Mouse (Mus musculus): ENCODE data around the gene Mmp11.
A peak's percentile ranks its signal among the peaks of the same experiment; 100 is the strongest.
"Not testable (repeated sequence)": the region's sequence is repeated elsewhere in the genome, so short reads cannot be mapped to it uniquely, and the experiment has no call there.

The Mmp11 gene

DNA sequence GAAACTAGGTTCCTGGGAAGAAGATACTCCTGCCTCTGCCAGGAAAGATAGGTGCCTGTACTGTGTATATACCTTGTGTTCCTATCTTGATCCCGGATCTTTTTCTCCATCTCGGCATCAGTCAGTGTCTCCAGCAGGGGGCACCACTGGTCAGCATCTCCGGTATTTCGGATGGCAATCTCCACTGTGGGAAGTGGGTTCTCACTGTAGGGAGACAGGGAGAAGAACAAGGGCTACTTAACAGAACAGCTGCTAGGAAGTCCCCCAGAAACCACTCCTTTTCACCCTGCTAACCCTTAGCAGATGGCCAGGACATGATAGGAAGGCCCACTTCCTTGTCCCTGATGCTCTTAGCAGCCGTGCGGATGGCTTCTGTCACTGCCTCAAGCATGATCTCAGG lies 38.9 kb downstream of the Mmp11 start:
- peak; percentile 66 for DNase-seq (ENCODE audit: low read depth, low spot score)

DNA sequence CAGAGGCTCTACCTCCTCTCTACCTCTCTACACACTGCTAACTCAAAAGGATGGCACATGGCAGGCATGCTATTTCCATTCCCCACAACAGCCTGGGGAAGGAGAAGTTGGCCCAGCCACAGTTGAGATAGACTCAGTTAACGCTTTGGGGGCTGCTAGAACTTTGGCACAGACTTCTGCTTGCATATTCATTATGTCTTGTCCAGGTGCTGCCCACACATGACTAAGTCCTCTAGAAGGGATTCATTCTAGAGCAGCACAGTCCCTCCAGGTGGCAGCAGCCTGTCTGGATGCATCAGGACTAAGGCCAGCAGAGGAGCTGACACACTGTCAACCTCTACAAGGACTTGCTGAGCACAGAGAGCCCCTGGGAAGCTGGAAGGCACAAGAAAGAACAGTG lies 40.1 kb downstream of the Mmp11 start:
- no peak for DNase-seq (ENCODE audit: low read depth, low spot score)

DNA sequence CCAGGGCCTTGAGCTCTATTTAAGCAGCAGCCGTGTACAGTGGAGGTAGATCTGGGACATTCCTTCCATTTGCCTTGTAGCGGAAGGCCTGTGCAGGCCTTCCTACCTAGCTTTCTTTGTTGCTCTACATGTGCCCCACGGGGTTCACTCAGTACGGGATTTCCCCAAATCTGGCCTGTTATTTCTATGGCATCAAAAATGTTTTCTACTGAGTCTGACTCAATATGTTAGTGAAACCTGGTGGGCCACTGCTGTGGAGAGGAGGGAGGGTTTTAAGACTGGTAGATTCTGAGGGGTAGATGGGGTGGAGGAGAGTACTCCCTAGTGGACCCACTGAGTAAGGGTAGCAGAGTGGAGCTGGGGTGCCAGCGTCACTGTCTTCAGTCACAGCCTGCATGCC lies 40.6 kb downstream of the Mmp11 start:
- no peak for DNase-seq (ENCODE audit: low read depth, low spot score)

DNA sequence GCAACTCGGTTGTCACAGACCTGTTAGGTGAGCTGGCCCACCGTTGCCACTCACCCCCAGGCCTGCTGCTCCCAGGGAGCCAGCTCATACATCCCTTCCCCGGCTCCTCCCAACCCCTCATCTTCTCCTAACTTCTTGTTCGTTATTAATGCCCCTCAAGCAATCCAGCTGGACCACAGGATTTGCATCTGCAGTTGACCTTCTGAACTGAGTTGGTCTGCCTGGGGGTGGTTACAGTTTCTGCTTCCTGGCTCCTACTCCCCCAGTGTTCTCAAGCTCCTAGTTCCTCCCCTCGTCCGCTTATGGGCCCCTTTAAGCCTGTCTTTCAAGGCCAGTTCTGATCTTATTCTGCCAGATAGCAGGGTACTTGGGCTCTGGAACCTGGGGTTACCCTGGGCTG lies 41.7 kb downstream of the Mmp11 start:
- no peak for DNase-seq (ENCODE audit: low read depth, low spot score)

DNA sequence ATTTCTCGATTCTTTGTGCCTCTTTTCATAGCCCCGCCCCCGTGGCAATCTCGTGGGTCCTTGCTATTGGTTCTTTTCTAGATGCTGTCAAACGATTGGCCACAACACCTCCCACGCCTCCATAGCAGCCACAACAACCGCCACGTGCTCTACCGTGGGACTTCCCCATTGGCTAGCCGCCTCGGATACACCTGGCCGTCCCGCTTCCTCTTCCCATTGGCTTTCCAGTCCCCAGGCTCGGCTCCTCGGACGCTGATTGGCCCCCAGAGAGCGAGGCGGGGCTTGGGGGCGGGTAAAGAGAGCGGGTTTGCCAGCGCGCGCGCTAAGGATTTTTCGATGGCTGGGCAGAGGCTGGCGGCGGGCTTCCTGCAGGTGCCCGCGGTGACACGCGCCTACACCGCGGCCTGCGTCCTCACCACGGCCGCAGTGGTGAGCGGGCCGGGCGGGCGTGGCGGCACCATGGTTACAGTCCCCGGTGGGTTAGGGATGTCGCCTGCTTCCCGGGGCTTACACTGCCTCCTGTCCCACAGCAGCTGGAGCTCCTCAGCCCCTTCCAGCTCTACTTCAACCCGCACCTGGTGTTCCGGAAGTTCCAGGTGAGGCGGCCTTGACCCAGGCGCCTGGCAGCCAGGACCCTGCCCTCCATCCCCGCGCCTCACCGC lies 43.1 kb downstream of the Mmp11 start, which contains the start of gene Derl3:
Gene Derl3, plus strand, starts transcription at position 325 of the 662 bp plus-strand sequence.
- peak; percentile 97 for DNase-seq (ENCODE audit: low read depth, low spot score)

DNA sequence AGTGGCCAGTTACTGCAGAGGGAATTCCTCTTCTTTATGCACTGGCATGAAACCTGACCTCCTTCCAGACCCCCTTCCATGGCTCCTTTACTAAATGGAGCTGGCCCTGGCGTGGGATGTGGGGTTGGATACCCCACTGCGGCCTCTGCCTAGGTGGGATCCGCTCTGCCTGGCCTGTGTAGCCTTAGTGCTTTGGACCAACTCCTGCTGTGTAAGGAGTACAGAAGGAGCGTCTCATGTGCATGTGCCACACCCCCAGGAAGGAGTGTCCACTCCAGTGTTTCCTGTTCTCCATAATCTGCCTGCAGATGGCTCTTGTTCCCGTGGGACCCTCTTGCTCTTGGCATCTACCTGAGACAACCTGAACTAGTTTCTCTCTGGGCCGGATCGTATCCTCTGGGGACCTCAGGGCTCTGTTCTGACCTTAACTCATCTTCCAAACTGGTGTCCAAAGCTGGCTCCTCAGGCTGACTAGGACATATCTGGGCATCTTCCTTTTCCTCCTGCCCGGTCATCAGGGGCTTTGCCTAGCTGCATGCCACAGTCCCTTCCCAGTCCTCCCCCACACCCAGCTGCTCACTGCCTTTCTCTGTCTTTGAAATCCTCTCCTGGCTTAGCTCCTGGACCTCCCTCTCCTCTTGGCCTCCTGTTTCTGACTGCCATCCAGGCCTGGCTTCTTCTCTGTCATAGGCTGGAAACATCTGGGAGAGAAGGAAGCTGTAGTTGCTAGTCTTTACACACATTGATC lies 46.7 kb downstream of the Mmp11 start:
- no peak for DNase-seq (ENCODE audit: low read depth, low spot score)

DNA sequence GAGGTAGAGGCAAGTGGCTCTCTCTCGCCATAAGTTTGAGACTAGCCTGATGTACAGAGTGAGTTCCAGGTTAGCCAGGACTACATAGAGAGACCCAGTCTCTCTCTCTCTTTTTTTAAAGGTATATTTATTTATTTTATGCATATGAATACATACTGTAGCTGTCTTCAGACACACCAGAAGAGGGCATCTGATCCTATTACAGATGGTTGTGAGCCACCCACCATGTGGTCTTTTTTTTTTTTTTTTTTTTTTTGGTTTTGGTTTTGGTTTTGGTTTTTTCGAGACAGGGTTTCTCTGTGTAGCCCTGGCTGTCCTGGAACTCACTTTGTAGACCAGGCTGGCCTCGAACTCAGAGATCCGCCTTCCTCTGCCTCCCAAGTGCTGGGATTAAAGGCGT lies 48.8 kb downstream of the Mmp11 start:
- DNase-seq (ENCODE audit: low read depth, low spot score): not testable (repeated sequence)

DNA sequence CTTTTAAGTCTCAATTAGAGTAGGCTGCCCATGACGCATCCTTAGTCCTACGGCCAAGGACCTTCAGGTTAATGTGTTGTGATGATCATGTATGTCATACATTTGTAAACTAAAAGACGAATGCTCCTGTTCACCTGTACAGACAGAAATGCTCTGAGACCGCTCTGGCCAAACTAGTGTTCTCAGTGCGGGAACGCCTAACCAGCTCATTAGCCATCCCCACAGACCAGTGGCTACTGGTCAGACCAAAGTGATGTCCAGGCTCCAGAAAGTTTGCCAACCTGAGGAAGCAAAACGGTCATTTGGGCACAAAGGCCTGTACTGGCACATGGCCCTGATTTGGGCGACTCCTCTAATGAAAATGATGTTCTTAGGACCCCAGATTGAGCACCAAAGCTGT lies 51.6 kb downstream of the Mmp11 start:
- DNase-seq (ENCODE audit: low read depth, low spot score): no peak

DNA sequence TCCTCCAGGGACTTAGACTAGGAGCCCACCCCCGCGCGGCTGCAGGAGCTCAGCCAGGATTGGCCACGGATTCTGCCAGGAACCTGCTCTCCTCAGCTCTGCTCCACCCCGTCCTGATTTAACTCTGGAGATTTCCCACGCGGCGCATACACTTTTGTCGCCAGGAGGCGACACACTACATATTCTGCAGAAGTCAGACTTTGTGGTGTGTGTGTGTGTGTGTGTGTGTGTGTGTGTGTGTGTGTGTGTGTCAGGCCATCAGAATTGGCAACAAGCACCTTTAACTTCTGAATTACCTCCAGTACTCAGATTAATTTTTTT lies 53.1 kb downstream of the Mmp11 start:
- peak; percentile 80 for DNase-seq (ENCODE audit: low read depth, low spot score)

DNA sequence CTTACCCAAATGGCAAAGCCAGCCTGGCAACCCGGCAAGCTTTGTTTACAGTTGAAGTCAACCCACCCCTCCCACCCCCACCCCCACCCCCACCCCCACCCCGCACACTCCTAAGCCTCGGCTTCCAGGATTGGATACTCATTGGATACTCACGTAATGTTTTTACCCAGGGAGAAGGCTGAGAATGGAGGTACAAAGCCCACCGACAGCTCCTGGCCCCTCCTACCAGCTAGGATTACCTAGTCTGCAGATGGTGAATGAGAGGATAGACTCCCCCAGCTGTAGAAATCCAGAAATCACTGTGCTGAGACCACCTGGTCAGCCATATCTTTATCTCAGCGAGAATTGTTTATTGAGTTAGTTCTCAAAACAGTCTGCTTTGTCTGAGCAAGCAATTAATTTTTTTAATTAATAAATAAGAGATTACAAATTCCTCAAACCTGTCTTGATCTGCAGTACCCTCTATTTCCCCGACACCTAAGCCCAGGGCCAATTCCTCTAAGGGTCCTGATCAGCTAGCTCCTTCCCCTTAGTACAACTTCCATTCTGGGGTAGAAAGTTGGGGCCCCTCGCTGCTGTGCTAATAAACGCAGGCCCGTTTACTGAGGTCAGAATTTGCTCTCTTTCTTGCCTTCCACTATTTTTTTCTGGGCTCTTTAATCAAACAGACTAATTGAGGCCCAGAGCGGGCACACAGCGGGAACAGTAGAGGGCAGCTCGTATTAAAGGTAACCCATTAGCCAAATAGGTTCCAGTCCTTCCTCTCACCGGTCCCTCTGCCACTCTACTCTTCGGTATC lies 53.7 kb downstream of the Mmp11 start:
- peak; percentile 40 for DNase-seq (ENCODE audit: low read depth, low spot score)

DNA sequence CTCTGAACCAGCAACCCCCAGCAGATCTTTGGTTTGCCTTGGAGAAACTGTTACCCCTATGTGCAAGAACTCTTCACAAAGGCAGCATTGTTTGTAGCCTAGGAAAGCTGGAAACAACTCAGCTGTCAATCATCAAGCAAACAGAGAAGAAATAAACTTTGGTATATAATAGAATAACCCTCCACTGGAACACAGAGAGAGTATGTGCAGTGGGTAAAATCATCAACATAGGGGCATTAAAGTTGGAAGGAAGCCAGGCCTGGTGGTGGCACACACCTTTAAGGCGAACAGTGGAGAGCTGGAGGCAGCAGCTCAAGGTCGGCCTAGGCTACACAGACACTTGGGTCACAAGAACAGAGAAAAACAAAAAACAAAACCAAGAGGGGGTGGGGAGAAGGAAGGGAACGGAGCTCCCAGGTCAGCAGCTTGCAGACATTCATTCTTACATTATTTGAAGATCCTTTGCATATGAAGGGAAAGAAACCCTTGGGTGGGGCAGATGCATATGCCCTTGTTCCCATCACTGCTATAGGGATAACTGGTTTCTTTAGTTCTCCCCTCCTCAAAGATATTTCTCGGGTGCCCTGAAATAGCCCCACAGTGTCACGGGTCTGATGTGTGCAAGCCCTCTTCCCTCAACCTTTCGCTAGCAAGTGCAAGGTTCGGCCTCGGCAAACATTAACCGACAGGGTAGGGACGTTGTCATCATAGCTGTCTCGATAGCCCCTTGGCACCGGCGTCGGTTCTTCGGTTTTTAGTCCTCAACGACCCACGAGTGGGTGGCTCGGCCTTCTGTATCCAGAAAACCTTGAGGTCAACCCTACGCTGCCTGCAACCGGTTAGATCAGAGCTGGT lies 54.5 kb downstream of the Mmp11 start:
- DNase-seq (ENCODE audit: low read depth, low spot score): no peak

DNA sequence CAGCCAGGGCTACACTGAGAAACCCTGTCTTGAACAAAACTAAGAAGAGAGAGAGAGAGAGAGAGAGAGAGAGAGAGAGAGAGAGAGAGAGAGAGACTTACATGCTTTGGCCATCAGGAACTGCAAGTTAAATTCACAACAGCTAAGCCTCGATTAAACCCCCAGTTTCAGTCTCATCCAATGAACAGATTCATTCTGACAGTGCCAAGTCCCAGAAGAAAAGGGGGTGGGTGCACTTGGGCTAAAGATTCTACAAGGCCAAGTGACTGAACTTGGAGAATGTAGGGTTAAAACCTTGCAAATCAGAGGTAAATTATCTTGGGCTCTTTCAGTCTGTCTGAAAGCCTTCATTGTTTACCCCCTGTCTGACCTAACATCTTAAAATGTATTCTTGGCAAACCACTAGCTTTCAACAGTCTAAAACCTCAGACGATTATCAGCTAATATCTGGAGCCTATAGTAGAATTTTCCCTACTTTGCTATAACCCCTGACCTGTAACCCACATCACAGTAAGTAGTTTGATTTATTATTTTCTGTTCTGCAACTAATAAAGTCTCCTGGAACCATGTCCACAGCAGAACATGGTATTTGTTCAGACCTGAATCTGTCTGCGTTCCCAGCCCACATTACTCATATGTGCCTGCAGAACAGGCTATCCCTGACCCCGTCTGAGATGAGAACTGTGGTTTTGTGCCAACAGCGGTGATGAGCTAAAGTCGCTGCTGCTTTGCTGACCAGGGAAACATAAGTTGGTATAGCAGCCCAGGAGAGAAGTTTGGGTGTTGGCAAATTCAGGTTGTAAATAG lies 55.3 kb downstream of the Mmp11 start:
- peak; percentile 56 for DNase-seq (ENCODE audit: low read depth, low spot score)

DNA sequence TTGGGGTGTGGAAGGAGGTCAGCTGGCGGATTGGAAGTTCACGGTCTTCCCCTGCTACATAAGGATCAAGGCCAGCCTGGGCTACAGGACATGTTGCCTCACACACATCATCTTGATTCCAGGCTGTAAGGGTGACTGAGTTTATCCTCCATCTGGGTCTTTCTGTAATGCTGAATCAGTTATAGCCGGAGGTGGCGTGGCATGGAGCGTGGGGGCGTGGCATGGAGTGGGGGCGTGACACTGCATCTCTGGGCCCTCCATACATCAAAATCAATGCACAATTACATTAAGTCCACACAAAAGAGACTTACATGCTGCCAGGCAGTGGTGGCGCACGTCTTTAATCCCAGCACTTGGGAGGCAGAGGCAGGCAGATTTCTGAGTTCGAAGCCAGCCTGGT lies 55.9 kb downstream of the Mmp11 start:
- no peak for DNase-seq (ENCODE audit: low read depth, low spot score)

DNA sequence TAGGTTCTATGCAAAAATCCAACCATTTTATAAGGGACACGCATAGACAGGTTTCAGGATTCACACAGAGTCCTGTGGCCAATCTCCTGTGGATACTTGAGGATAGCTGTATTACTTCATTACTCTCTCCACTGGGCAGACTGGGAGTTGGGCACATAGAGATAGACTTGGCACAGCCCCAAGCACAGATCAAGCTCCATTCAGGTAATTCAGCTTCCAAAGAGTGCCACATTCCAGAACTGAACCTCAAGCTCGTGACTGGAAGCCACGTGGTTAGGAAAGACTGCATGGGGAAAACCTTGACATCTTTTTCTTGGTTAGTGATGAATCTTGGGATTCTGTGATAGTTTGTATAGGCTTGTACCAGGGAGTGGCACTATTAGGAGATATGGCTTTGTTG lies 57.5 kb downstream of the Mmp11 start:
- no peak for DNase-seq (ENCODE audit: low read depth, low spot score)

DNA sequence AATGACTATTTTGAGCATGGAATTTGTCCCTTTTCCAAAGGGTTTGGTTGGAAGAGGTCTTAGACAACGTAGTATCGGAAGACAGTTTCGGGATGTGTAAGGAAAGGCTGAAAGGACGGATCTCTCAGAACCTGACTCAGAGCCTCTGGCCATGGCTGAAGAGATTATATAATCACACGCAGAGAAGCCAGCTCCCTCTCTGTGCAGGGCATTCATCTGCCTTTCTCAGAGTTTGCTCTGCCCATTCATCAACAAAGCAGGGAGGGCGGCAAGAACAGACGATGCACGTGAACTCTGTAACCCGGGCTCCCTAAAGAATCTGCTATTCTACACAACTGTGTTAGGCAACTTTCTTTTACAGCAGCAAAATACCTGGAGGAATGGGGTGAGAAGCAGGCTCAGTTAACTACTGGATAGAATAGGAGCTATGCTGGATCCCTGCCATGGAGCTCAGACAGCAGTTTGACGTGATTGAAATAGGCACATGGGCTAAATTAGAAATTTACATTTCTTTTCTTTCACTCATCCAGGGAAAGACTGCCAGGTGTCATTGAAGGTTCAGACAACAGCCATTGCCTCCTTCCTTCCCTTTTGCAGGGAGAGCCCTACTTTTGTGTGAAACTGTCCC lies 62.6 kb downstream of the Mmp11 start:
- DNase-seq (ENCODE audit: low read depth, low spot score): no peak

Data from forelimb bud, embryonic 11.5 days (tissue).